Mouse (Mus musculus) bone marrow, adult 2 months (tissue): ENCODE results near the gene Tysnd1. TPM values are rescaled to one million over a fixed set of nuclear protein-coding genes. Genes with fewer than 3 reads are reported as not detected.

Experiments
- H3K27ac ChIP-seq: fragments of 200-500 bp; 2 replicates; pipeline ENCODE4 v1.5.1; 2012; ENCODE audit warnings: low read depth, mild to moderate bottlenecking, control low read depth, inconsistent platforms, low read length; ENCODE audit not compliant: control insufficient read depth, poor library complexity, insufficient read depth
- H3K4me1 ChIP-seq: fragments of 200-500 bp; 2 replicates; pipeline ENCODE4 v1.6.1; 2011; ENCODE audit warnings: low read length; ENCODE audit not compliant: control insufficient read depth, insufficient read depth
- H3K4me3 ChIP-seq: fragments of 200-500 bp; replicated peaks from 2 replicates; pipeline ENCODE3; 2011; ENCODE audit warnings: mild to moderate bottlenecking, low read depth, low read length, control low read depth; ENCODE audit not compliant: control insufficient read depth
- CTCF ChIP-seq: fragments of 200-500 bp; IDR thresholded peaks from 2 replicates; pipeline ENCODE4 v1.5.1; 2011; ENCODE audit warnings: low read length, control low read depth; ENCODE audit not compliant: control insufficient read depth, insufficient read depth
- POLR2A ChIP-seq: fragments of 200-500 bp; IDR thresholded peaks from 2 replicates; pipeline ENCODE4 v1.6.1; 2011; ENCODE audit warnings: low read depth, mild to moderate bottlenecking, control low read depth, low read length, borderline replicate concordance; ENCODE audit not compliant: control insufficient read depth
- WGBS: fragments of 180-500 bp; shearing (Covaris S2); methylation state at CpG from one replicate; pipeline ENCODE4 v1.1.7; 2018; 5-methylcytosine and 5-hydroxymethylcytosine counted together
- polyA plus RNA-seq: library from polyadenylated mRNA; stranded (reverse); fragments of >200 nt; gene quantifications from 2 replicates; pipeline ENCODE4 v1.2.4, GENCODE M21; 2011; ENCODE audit warnings: low replicate concordance; ENCODE audit not compliant: missing spikeins, insufficient read depth, insufficient read length

Gene Tysnd1
- polyA plus RNA-seq, 1 experiment: 29.2 TPM

DNA sequence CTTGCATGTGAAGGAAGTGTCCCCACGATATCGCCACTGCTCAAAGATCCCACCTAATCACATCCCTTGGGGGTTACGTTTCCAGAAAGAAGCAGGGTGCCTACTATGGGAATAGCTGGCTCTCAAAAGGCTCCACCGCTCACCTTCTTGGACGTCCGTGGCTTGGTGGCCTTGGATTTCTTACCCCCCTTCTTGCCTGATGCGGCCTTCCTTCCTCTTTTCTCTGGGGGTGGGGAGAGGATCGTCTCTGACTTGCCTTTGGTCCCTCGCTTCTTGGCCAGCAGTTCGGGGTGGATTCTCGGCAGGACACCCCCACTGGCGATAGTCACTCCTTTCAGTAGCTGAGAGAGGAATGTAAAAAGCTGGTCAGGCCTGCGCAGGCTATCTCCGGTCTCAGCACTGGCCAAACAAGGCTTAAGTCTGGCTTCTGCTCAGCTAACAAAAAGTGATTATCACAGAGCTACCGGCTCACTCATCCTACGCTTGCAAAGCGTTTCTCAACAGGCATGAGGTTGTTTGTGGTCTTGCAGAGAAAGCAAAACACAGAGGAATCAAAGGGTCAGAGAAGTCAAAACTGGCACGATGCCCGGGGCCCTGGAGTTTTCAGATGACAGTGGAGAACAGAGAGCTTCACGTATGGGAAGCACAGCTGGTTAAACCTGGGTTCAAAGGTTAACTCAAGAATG lies 56.4 kb downstream of the Tysnd1 start:
- 20% methylated on average over 20 of the region's 20 CpGs for WGBS
- 0 out of 2 replicates have a peak overlapping the region, but pooled peaks have one; percentile 30 for H3K27ac ChIP-seq

More for the DNA sequence above, 56.4 kb downstream of the Tysnd1 start:
- peak overlapping the region; percentile 35 for H3K4me3 ChIP-seq
- no peak for TF ChIP-seq POLR2A
- TF ChIP-seq CTCF: no peak
- no peaks in the 10 kb centered on the region; the same call in 1 of the 2 replicates for H3K4me1 ChIP-seq

Other genes with a start within 250 kb of the Tysnd1 start
- gene Eif4ebp2, start 242.9 kb upstream of the Tysnd1 start, polyA plus RNA-seq: 25.6 and 39.8 TPM in 2 replicates
- 4.5 and 7.2 TPM in 2 replicates for gene Lrrc20, start 219.7 kb upstream of the Tysnd1 start, polyA plus RNA-seq
- gene Npffr1, start 100.0 kb upstream of the Tysnd1 start, polyA plus RNA-seq: 0.74 and 1.4 TPM in 2 replicates
- 11.7 and 19.7 TPM in 2 replicates for gene Ppa1, start 47.0 kb upstream of the Tysnd1 start, polyA plus RNA-seq
- 52.5 and 68.8 TPM in 2 replicates for gene Sar1a, start 15.2 kb upstream of the Tysnd1 start, polyA plus RNA-seq
- 9.2 and 14.9 TPM in 2 replicates for gene Aifm2, start 19.7 kb downstream of the Tysnd1 start, polyA plus RNA-seq
- 0.45 and 3.9 TPM in 2 replicates for gene H2afy2, start 88.6 kb downstream of the Tysnd1 start, polyA plus RNA-seq